Mouse (Mus musculus) layer of hippocampus, postnatal 36 days (tissue): ENCODE results near the gene Cntn5. TPM values are rescaled to one million over a fixed set of nuclear protein-coding genes. Genes with fewer than 3 reads are reported as not detected.
"Not testable (repeated sequence)": the region's sequence is repeated elsewhere in the genome, so short reads cannot be mapped to it uniquely, and the experiment has no call there.

Experiments used
- DNase-seq, 2 experiments: peaks; one replicate each; pipeline ENCODE4 v3.0.0; 2022
- total RNA-seq, 2 experiments: library from RNA; stranded (reverse); gene quantifications; 2 replicates each; pipeline ENCODE4 v1.2.3; 2021

Cntn5 gene
- total RNA-seq, 2 experiments from 2014 or later, result 8.7 to 10.1 TPM

DNA sequence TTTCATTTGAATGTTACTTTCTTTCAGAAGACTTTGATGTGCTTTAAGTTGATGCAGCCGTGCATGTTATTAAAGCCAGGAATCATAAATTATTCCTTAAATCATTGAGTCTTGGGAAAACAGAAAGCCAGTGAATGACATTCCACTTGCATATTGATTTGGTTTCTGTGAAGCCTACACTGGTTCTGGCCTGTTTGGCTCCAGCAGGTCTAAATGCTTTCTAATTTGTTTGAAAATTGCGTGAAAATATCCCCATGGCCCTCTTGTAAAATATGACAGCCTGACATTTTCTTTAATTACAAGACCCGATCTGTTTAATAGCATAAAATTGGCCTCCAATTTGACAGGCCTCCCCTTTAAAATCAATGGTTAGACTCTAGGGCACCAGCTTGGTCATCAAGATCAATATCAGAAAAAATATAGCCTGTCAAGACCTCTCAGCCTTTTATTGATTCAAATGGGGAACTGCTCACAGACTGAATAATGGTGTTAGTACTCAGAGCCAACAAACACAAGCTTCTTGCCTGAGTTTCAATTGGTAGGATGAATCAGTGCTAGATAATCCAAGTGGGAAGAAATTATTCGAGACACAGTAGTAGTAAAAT, 247.3 kb downstream of the Cntn5 start:
- DNase-seq, result no peak

GRCm38 (mm10) chr9:10650632-10651031, 253.9 kb downstream of the Cntn5 start:
- DNase-seq, result no peak

DNA sequence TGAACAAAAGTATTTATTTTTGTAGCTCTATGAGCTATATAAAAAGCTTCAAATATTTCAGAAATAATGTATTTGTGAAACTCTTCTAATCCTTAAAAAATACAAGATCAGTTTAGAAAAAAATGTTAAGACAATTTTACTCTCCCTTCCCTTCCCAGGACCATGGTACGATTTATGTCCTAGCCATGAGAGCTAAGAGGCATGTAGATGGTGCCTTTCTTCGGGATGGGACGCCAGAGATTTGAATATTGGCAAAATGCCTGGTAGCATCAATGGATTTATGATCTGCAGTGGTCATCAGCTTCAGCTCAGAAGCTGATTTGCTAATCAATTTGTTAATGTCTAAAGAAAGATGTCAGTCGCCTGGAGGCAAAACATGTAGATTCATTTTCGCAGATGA, 258.6 kb downstream of the Cntn5 start:
- no peak for DNase-seq

DNA sequence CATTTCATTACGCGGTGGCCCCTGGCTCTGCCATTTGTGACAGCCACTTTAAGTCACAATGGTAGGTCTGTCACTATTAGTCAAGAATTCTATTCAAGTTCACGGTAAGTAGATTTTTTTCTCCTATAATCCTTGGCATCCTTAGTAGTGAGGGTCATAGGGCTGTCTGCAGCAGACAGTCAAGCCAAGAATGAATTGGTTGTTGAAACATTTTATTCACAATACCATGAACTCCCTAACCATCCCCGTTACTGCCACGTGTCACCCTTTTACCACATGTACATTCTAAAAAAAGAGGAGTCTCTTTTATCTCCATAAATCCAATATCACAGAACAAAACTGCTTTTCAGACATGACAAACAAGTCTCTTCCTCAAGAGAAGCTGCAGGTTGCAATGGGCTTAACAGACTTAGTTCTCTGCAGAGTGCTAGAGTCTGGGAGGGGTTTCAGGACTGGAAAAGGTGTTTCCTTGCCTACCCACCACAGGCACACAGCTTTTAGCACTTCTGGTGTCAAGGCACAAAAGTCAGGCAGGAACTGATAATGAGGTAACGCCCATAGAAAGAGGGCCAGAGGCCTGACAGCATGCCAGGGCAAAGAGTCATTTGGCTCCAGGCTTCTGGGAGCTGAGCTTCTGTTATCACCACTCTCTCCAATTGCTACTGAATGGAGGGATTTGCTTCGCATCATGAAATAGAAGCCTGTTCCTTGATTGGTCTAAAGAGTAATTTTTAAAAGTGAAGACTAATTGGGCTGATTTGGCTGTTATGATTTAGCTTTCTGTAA, 259.3 kb downstream of the Cntn5 start:
- no peak for DNase-seq

GRCm38 (mm10) chr9:10618036-10618435, 286.5 kb downstream of the Cntn5 start:
- no peak for DNase-seq

- no peak for DNase-seq
Observed at GRCm38 (mm10) chr9:10575346-10576241, 329.0 kb downstream of the Cntn5 start.

GRCm38 (mm10) chr9:10569830-10570229, 334.7 kb downstream of the Cntn5 start:
- DNase-seq, result no peak

- not testable (repeated sequence) for DNase-seq
Observed at GRCm38 (mm10) chr9:10540877-10541276, 363.7 kb downstream of the Cntn5 start.

DNA sequence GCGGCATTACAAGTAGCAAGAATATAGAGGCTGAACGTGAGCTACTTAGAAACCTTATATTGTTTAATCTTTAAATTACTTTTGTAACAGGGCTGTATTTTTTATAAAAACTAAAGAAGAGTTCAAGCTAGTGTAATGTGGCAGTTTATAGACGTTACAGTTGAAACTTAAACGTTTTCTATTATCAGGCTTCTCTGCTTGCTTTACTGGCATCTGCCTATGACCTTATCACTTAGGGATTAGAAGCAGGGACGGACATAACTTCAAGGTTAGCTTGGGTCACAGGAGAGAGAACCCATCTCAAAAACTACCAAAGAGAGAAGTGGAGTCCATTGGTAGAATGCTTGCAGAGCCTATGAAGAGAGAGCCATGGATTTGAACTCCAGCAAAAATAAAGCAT, 372.3 kb downstream of the Cntn5 start:
- no peak for DNase-seq

DNA sequence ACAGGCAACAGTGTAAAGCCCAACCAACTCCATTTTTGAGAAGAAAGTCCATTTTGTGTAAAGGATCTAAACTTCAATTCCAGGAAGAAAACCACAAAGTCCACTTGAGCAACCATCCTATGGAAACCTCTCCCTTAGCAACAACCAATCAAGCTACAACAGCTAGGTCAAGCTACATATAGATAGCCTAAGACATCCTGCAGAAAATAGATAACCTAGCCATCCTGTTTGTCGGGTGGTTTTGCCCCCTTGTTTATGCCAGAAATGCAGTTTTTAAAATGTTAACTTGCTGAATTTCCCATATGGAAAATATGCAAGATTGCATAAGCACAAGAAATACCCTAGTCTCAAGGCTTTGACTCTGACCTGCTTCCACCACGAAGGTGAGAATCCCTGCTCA, 373.5 kb downstream of the Cntn5 start:
- no peak for DNase-seq

DNA sequence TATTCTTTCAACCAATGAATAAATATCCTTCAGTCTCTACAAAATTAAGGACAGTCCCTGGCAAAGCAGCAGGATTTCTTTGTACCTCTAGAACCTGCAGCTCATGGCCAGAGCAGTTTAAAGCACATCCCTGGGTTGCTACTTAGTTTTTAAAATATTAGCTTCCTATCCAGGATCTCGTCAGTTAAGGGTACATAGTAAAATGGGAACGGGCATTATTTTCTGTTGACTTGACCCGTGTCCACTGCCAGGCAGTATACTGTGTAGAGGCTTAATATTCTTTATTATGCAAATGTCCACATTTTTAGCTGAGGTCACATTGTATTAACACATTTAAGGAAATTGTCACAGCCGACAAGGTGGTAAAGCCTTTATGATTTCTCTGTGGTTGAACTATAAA, 375.0 kb downstream of the Cntn5 start:
- DNase-seq, result no peak

- no peak for DNase-seq
Observed at GRCm38 (mm10) chr9:10529113-10529512, 375.5 kb downstream of the Cntn5 start.

DNA sequence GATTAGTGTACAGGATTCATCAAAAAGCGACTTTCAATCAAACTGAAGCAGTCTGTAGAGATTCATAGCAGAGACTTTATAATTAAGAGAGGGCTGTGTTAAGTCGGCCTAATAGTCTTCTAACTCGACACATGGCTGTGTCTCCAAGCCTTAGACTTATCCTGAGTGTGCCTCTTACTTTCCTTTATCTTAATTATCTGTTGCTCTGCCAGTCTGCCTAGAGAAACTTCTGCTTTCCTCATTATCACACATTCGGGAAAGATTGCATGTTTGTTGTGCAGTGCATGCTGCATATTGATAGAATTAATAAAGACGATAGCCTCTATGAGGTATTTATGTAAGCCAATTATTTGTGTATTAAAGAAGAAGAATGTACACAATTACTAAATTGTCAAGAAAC, 375.9 kb downstream of the Cntn5 start:
- DNase-seq, result no peak

- no peak for DNase-seq
Observed at GRCm38 (mm10) chr9:10525915-10526667, 378.5 kb downstream of the Cntn5 start.

GRCm38 (mm10) chr9:10522604-10523003, 382.0 kb downstream of the Cntn5 start:
- no peak for DNase-seq

GRCm38 (mm10) chr9:10521054-10521453, 383.5 kb downstream of the Cntn5 start:
- DNase-seq, result no peak

DNA sequence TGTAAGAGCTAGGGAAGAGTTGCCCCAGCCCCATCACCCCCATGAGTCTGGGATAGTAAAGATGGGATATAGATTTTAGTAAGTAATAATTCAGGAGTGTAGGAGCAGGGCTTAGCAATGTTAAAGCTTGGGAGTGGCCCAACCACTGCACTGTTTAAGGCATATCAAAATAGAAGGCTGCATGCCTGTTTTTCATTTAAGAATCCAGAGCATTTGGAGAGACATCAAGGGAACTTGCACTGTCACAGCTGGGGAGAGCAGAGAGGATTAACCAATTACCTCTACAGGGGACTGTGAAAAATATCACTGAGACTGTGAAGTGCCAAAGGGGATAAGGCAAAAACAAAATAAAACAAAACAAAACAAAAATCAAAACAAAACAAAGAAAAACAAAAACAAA, 412.3 kb downstream of the Cntn5 start:
- no peak for DNase-seq

GRCm38 (mm10) chr9:10471484-10472125, 433.0 kb downstream of the Cntn5 start:
- no peak for DNase-seq

DNA sequence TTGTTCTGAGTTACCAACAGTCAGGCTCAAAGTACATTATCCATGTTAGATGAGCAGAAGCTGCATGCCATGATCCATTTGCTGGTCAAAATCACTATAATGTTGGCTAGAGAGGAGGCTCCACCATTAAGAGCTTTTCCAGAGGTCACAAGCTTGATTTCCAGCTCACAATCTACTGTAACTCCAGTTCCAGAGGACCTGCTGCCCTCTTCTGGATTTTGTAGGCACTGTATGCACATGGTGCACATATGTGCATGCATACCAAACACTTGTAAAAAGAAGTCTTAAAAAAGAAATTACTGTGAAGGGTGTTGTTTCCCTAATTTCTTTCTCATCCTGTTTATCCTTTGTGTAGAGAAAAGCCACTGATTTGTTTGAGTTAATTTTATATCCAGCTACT, 439.8 kb downstream of the Cntn5 start:
- no peak for DNase-seq

DNA sequence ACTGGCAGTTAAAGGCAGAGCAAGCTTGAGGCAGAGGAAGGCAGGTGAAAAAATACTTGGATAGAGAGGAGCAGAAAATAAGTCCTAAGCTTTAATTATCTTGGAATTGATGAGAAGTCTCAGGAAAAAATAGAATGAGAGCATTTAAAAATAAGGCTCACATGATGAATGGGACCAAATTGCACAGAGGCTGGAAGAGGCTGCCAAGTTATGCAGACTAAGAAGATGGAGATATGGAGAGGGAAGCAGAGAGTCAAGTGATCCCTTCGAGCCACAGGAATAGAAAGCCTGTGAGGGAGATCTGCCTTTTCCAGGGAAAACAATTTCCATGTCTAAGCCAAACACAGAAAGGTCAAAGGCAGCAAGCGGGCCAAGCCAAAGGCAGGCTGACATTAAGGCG, 446.7 kb downstream of the Cntn5 start:
- DNase-seq, result no peak

GRCm38 (mm10) chr9:10448987-10449563, 455.5 kb downstream of the Cntn5 start:
- no peak for DNase-seq
